Mouse (Mus musculus) layer of hippocampus, adult 8-10 months (tissue): ENCODE measurements around the gene Gatm. TPM values are rescaled to one million over a fixed set of nuclear protein-coding genes. Genes with fewer than 3 reads are reported as not detected.

Experiments
- DNase-seq, 2 experiments: peaks; one replicate each; pipeline ENCODE4 v3.0.0; 2022; ENCODE audit warnings: low spot score in 2 of 2
- total RNA-seq, 4 experiments: library from RNA; stranded (reverse); gene quantifications; 2 replicates each; pipeline ENCODE4 v1.2.4; 2022

Gene Gatm
- total RNA-seq, 4 experiments from 2014 or later: 91.7 to 100 (median 94.8) TPM

DNA sequence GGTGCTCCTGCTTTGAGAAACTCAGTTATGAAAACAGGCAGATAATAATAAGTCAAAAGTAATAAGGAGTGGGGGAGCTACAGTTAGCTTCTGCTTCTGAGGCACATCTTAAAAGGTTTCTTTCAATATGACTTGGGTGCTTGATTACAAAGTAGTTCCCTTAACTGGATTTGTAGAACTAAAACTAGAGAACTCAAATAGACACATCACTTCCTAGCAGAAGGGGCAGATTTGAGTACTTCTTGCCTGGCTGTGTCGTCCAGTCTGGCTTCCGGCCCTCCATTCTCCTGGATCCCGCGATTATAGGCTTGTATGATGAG is 511 bp upstream of the Gatm start:
- no peak for DNase-seq

DNA sequence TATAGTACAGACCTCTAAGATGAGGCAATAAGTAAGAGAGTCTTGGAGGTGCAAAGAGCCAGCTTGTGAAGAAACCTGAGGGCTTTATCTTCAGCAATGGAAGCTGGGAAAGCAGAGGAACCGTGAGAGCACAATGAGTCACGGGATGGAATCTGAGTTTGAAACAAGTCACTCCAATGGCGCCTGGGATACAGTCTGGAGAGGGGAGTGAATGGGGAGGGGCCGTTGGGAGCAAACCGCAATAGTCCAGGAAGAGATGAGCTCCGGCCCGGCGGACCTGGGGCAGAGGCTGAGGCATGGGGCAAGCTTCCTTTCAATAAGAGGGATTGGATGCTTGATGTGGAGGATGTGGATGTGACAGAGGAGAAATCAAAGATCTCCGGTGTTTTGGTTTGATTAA is 2.3 kb downstream of the Gatm start:
- no peak for DNase-seq

DNA sequence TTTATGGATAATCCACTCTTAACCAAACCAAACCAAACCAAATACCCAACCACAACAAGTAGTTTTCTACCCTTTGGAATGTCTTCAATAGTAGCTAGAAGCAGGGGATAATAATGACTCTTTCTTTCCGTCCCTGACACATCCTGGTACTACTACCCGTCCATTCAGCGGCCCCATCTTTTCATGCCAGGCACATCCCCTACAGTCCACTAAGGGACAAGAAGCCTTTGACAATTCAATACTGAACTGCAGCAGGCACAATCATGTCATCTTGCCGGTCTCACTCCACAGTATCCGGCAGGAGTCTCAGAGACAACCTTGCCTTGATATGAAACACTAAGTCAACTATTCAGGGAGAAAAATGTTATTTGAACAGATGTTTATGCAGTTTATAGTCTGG is 5.3 kb downstream of the Gatm start:
- peak; percentile 52 to 65 for DNase-seq

DNA sequence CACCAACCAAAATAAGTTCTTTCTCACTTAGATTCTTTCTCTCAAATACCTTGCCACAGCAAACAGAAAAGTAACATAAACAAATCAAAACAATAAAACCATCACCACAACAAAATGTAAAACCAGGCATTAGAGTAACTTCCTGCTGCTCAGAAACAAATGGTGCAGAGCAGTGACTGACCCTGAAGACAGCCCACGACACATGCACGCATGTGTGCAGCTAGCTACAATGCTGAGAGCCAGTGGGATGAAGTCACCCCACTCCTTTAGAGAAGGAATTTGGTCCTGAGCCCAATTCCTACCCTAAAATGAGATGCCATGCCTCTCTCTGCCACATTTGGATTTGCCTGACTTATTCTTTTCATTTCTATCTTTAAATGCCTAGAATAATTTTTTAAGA is 9.7 kb downstream of the Gatm start:
- no peak for DNase-seq

DNA sequence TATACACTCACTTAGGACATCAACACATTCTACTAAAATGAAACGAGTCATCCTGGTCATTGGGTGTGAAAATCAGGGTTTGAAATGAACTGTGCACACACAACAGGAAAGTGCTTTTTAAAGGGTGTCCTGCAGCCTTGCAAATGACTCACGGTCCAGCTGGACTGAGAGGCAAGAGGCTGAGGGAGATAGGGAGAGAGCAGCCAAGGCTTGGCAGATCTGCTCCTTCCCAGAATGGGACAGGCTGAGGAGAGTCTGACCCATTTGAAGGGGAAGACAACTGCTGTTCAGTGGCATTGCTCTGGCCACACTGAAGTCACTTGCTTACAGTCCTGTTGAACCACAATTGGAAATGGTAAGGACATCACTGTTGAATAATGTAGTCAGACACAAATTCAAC is 11.4 kb downstream of the Gatm start:
- no peak for DNase-seq

DNA sequence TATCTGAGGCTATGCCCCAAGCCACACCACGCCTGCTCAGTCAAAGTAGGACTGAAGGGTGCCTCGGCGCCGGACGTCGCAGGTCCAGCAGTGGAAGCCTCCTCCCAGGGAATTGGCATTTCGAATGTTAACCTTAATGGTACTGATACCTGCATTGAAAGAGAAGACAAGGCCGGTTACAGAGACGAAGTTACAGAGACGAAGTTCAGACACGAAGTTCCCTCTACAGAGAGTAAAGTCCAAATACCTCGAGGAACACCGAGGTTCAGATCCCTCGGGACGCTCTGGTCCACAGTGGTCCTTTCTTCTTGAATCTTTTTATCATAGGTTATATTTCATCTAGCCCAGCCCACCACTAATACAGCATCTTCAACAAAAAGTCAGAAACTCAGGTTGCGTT is 15.6 kb downstream of the Gatm start:
- DNase-seq: no peak

DNA sequence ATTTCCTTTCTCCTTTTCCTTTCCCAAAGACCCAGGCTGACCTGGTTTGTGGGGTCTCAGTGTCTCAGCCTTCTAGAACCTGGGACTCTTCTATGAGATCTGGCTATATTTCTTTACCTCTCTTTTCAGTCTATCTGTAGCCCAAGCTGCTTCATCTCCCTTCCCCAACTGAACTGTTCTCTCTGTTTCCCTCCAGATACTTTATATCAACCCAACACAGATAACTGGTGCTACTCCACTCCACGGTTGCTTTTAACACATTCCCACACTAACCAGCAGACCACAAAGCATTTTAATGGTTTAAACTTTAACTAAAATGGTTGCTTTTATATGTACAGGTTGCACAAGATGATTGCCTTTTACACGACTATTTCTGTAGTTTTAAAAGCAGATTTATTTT is 19.9 kb downstream of the Gatm start:
- DNase-seq: no peak

DNA sequence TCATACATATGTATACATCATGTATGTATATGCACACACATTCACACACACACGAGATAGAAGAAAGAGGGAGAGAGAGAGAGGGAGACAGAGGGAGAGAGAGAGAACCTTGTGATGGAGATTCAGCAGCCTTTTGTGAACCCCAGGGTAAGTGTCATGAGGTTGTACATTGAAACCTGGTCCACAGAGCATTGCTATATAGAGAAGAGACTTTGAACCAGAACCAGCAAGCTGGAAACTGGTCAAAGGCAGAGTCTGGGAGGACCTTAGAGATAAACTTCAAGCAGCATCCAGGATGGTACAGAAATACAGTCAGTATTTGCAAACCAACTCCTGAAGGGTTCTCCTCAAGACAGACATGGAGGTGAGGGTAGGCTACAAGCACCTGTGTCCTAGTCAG is 20.8 kb downstream of the Gatm start:
- no peak for DNase-seq

DNA sequence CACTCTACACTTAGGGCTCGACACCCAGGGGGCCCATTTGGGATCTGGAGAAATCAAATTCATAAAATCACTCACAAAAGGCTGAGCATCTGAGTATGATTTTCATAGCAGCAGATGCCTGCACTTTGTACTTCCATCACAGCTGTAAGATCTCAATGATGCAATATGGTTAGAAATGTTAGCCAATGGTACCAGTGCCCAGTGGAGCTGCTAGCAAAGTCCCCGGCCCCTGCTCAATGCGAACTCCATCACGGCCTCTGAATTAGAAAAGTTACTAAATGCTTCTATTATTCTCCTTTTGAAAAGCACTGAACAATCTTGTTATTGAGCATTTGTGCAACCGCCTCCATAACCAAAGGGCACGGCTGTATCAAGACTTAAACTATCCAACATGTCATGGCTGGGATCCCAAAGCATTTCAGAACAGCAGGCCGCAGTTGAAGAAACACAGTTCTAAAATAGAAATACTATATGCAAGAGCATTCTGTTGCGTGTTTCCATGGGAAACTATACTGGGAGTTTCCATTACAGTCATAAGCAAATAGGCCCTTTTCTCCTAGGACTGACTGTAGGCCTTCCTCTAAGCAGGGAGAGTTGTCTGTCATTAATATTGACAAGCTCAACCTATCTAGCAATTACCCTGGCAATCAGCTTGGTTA is 23.1 kb downstream of the Gatm start:
- no peak for DNase-seq

DNA sequence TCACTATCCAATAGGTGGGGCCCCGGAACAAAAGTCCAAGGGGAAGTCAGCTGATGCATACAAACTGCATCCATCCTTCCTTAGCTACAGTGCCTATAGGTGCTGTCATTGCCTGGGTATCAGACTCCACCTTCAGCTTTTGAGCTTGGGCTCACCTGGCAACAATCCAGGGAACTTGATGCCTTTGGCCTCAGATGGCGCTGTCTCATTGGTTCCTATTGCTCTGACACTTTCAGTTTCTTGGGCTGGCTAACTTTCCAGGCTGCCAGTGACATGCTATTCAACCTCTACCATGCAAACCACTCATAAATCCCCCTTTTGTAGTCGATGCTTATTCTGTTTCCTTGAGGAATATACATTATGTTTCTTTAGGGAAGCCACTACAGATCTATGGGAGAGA is 24.8 kb downstream of the Gatm start:
- DNase-seq: no peak

DNA sequence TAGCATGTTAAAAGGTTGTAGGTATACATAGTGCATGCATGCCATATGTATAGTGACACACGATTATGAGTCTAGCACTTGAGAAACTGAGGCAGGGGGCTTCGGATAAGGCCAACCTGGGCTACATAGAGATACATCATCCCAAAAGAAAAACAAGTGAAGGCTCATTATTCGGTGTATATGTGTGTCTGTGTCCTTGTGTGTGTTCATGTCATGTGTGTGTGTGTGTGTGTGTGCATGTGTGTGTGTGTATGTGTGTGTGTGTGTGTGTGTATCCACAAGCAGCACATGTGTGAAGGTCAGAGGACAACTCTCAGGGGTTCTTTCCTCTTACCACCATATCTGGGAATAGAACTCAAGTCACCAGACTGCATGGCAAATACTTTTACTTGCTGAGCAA is 28.8 kb downstream of the Gatm start:
- no peak for DNase-seq

DNA sequence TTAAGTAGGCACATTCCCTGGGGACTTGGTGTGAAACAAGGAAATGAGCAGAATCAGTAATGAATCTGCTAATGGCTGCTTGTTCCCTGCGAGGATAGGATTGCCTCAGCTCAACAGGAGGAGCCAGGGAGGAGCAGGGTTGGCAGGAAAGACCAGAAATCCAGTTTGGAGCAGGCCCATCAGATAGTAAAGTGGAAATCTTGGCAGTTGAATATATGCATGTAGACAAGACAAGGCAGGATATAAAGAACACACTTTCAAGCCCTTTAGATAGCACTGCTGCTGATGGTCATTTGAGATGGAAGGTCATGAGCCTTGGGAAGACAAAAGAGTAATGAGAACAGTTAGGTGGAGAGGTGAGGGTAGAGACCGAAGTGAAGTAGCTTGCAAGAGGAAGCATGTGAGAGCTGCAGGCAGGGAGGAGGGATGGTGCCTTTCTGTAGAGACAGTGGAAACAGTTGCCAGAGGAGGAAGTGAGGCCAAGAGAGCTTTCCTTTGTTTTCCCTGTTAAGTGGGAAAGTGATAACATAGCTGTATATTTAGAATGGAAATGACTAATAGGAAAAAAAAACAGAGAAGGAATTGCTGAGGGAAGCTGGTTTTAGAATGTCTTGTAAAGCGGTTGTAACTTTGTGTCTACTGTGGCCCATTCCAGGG is 29.6 kb downstream of the Gatm start:
- DNase-seq: no peak

DNA sequence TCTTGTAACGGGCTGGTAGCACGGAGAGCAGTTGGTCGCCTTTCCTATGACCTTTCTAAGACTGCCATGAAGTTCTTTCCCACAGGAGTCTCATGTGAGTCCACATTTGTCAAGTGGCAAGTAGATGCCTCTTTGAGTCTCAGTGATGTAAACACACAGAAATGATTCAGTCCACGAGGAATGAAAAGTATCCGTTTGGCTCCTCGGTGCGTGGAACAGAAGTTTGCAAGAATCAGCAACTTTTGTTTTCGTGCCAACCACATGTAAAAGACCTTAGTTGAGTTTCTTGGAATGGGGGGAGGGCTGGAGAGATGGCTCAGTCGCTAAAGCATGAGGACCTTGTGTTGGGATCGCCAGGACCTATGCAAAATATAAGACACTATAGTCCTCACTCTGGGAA is 30.7 kb downstream of the Gatm start:
- DNase-seq: no peak

DNA sequence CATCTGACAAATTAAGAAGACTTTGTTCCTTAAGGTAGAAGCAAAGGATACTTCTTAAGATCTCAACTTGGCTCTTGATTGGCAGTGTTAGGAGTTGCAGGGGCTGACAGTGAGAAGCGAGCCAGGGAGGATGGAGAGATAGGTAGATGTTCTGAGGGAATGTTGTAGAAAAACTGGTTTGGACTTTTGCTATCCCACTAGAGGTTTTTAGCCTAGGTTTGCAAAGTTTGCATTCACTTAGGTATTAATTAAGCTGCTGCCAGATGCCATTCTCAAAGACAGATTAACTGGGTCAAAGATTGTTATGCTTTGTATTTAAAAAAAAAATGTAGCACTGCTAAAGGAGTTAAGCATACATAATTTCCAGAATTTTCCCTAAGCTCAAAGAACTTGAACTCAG is 33.8 kb downstream of the Gatm start:
- DNase-seq: no peak

DNA sequence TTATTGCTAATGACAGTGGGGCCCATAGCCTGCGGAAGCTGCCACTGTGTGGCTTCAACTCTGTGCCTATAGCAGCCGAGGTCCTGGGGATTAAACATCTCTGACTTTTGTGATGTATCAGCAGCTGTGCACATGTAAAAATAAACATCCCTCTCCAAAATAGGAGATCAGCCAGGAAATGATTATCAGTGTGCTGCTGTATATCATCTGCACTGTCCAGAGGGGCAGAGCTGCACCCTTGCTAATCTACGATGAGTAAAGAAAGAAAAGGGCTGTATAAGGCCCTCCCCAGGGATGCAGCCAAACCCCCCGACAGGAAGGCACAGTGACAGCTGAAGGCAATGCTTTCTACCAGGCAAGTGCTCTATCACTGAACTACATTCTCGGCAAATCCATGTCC is 34.8 kb downstream of the Gatm start:
- no peak for DNase-seq

DNA sequence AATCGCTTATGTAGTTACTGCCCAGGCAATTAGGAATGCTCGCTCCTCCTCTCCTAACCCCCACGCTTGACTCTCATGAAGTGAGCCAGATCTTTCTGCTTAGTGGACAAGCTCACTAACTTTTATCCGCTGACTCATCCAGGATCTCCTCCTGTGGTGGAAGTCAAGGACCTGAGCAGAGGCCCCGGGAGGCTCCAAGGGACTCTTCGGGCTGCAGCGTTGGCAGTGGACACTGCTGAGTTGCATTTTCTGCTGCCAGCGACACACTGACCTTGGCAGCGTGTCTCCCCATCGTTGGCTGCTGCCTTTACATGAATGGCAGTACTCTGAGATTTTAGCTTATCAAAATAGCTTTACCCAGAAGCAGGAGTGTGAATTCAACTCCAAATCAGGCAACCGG is 35.6 kb downstream of the Gatm start:
- no peak for DNase-seq

DNA sequence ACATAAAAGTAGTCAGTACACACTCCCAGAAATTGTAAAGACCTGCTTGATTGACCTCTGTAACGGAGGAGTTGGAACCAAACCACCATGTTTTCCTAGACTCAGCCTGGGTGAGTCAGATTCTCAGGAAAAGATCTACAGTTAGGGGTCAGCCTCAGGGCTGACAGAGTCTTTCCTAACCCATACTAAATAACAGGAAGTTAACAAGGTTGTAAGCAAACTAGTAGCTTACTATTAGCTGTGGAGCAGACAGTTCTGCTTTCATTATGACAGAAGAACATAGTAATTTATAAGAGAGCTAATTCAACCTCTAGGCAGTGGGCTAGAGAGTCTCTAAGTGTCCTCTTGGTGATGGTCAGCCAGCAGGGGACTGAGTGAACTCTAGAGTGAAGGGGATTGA is 38.7 kb downstream of the Gatm start:
- DNase-seq: no peak

DNA sequence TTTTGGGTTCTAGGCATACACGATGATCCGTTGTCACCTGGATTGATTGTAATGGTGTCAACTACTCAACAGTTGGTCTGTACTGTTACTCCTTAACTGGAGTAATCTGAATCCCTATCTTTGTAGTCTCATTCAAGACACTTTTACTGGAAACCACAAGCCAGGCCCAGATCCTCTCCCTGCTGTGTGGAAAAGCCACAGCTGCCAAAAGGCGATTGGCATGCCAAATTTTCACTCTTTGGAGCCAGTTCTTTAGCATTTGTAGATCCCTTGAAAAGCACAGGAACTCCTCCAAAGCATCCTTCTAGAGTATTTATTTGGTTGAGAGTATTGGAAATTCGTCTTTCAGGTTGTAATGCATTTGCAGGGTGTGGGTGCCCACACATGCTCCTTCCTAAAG is 39.8 kb downstream of the Gatm start:
- no peak for DNase-seq

DNA sequence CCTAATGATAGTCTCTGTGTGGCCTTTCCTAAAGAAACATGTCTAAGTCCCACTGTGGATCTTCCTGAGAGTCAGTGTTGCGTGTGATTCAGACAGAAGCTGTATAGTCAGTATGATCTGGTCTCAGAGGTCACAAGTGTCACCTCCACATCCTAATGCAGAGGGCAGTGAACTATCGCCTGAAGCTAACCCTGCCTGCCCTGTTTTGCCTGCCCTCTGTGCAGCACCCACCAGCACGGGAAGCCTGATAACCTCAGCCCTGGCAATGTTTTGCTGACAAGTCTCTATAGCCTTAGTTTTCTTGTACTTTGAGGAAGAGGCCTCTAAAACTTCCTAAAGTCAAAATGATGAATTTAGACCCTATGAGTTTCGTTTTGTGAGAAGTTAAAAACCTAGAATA is 40.7 kb downstream of the Gatm start:
- DNase-seq: no peak

DNA sequence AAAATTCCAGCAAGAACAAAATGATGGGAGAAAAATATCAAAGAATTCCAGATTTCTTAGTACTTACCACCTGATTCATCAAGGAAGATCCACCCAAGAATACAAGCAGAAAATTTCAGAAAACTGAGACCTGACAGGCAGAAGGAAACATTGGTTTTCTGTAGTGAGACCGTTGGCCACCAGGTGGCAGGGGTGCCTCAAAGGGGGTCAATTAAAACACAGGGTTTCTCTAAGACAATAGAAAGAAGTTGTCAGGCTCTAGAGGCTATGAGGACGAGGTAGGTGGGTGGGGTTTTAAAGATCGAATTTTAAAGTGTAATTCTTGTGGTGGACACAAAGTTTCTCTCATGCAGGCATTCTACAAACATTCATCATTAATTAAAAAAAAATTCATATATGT is 41.7 kb downstream of the Gatm start:
- DNase-seq: no peak

DNA sequence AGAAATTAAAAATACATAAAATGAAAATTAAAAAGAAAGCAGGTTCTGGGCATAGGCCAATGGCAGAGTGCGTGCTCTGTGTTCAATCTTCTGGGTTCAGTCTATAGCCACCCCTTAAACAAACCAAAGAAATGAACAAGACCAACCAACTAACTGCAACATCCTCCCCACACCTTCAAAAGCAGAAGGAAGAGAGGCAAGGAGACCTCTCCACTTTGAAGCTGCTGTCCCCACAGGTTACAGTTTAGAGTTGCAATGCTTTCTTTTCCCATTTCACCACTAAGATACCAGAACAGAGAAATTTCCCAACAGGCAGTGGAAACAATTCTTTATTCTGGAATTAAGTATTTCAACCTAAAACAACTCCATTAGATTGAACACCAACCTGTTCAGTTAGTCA is 48.9 kb downstream of the Gatm start:
- no peak for DNase-seq

DNA sequence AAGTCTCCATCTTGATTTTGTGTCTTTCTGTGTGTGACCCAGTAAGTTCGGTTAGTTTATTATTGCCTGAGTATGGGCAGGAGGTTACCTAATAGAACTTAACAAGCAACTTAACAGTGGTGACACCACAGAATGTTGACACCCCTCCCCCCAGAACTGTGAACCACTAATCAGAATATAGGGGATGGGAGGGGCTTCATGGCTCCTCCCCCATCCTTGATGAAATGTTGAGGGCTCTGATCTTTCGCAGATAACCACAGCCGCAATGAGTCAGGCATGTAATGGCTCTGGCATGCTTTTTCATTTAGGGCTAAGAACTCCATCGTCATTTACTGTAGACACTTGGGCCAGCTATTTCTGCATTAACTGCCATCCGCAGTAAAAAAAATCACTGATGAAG is 49.9 kb downstream of the Gatm start:
- DNase-seq: no peak

DNA sequence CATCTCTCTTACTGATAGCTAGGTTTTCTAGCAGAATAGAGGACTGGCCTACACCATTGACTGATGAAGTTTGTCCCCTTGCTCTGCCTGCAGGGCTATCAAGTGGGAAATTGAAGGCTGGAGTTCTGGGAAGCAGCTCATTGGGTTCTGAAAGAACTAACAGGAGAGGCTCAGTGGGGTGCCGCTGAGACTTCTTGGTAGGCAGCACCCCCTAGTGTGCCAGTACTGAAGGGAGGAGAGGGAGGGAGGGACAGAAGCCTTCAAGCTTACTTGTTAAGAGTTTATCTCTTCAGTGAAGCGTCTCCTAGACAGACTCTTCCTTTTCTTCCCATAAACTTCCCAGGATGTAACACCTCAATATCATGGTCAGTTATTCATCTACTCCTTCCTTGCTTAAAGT is 52.8 kb downstream of the Gatm start:
- peak; percentile 23 to 41 for DNase-seq
